Mouse (Mus musculus) ES-Bruce4 (cell line): ENCODE data around the gene Foxo4. TPM values are rescaled to one million over a fixed set of nuclear protein-coding genes. Genes with fewer than 3 reads are reported as not detected.
A peak's percentile ranks its signal among the peaks of the same experiment; 100 is the strongest.

Source experiments
- H3K27ac ChIP-seq: 2 replicates; pipeline ENCODE4 v1.5.1; 2012; ENCODE audit warnings: low read length, inconsistent platforms; ENCODE audit not compliant: insufficient read depth
- H3K27me3 ChIP-seq: 2 replicates; pipeline ENCODE4 v1.6.1; 2012; ENCODE audit warnings: mild to moderate bottlenecking, low read length, inconsistent platforms; ENCODE audit not compliant: control insufficient read depth, poor library complexity, insufficient read depth, severe bottlenecking
- H3K36me3 ChIP-seq: 2 replicates; pipeline ENCODE4 v1.6.1; 2012; ENCODE audit warnings: inconsistent platforms, mild to moderate bottlenecking, low read length, moderate library complexity; ENCODE audit not compliant: control insufficient read depth, poor library complexity, insufficient read depth, severe bottlenecking
- H3K4me1 ChIP-seq: one replicate; pipeline ENCODE4 v1.8.1; 2011; ENCODE audit warnings: low read length; ENCODE audit not compliant: control insufficient read depth, insufficient read depth
- H3K4me3 ChIP-seq: 2 replicates; pipeline ENCODE4 v1.5.1; 2011; ENCODE audit warnings: low read depth, mild to moderate bottlenecking, low read length
- H3K9ac ChIP-seq: 2 replicates; pipeline ENCODE4 v1.6.1; 2012; ENCODE audit warnings: low read depth, mild to moderate bottlenecking, inconsistent platforms; ENCODE audit not compliant: poor library complexity, severe bottlenecking
- H3K9me3 ChIP-seq: replicated peaks from 2 replicates; pipeline ENCODE4 v1.6.1; 2012; ENCODE audit warnings: mild to moderate bottlenecking, low read length, inconsistent platforms; ENCODE audit not compliant: control insufficient read depth, poor library complexity, insufficient read depth, severe bottlenecking
- CTCF ChIP-seq: IDR thresholded peaks from one replicate; pipeline ENCODE4 v1.8.1; 2011; ENCODE audit warnings: low read depth, low read length
- EP300 ChIP-seq: IDR thresholded peaks from 2 replicates; pipeline ENCODE4 v1.6.1; 2011; ENCODE audit warnings: low read depth, low read length; ENCODE audit not compliant: insufficient read depth
- POLR2A ChIP-seq: IDR thresholded peaks from one replicate; pipeline ENCODE4 v1.8.1; 2011; ENCODE audit warnings: low read length; ENCODE audit not compliant: insufficient read depth
- polyA plus RNA-seq: library from polyadenylated mRNA; stranded (reverse); fragments of >200 nt; gene quantifications from 2 replicates; pipeline ENCODE4 v1.2.4, GENCODE M21; 2011; ENCODE audit warnings: low read depth; ENCODE audit not compliant: missing spikeins, insufficient read depth, insufficient read length

Foxo4 gene
- polyA plus RNA-seq, 1 experiment: 45.6 TPM

GRCm38 (mm10) chrX:101288432-101288831, 34.1 kb downstream of the Foxo4 start:
- peaks cover 17% of the 10 kb centered on the region for H3K36me3 ChIP-seq
- H3K27ac ChIP-seq: no peak overlapping the region
- no peaks in the 10 kb centered on the region for H3K27me3 ChIP-seq
- no peak overlapping the region for H3K9ac ChIP-seq
- no peaks in the 10 kb centered on the region for H3K4me1 ChIP-seq
- no peaks in the 10 kb centered on the region for H3K9me3 ChIP-seq
- no peak for TF ChIP-seq EP300
- TF ChIP-seq POLR2A: no peak
- no peak for TF ChIP-seq CTCF
- H3K4me3 ChIP-seq: no peak overlapping the region

- no peak overlapping the region for H3K4me3 ChIP-seq
- peaks cover 18% of the 10 kb centered on the region for H3K36me3 ChIP-seq
These were observed 34.7 kb downstream of the Foxo4 start for GRCm38 (mm10) chrX:101289037-101289436.

GRCm38 (mm10) chrX:101290111-101290510, 35.8 kb downstream of the Foxo4 start:
- Histone ChIP-seq H3K27me3 (no peaks in the 10 kb centered on the region), H3K9ac (no peak overlapping the region), H3K9me3 (no peaks in the 10 kb centered on the region), H3K36me3 (peaks cover 15% of the 10 kb centered on the region), H3K4me1 (no peaks in the 10 kb centered on the region), H3K27ac (no peak overlapping the region), H3K4me3 (no peak overlapping the region)
- no peak for TF ChIP-seq CTCF
- no peak for TF ChIP-seq EP300

More at GRCm38 (mm10) chrX:101289037-101289436, 34.7 kb downstream of the Foxo4 start:
- no peak overlapping the region for H3K27ac ChIP-seq
- no peaks in the 10 kb centered on the region for H3K27me3 ChIP-seq
- no peaks in the 10 kb centered on the region for H3K4me1 ChIP-seq
- TF ChIP-seq CTCF: no peak
- H3K9ac ChIP-seq: no peak overlapping the region
- no peaks in the 10 kb centered on the region for H3K9me3 ChIP-seq

GRCm38 (mm10) chrX:101299055-101299454, 44.7 kb downstream of the Foxo4 start, which contains the start of gene Nlgn3:
TSS of gene Nlgn3 (plus strand) at chrX:101299168.
- TF ChIP-seq EP300: no peak
- no peak for TF ChIP-seq CTCF
- no peak for TF ChIP-seq POLR2A
- Histone ChIP-seq H3K27ac (no peak within 1 kb of the TSS), H3K4me3 (peak within 1 kb of the TSS; percentile 16; the same call in 1 of the 2 replicates), H3K9me3 (no peaks in the 10 kb centered on the region), H3K4me1 (peaks cover 4% of the 10 kb centered on the region), H3K36me3 (no peaks in the 10 kb centered on the region; the same call in none of the 2 replicates), H3K9ac (no peak within 1 kb of the TSS; the same call in 1 of the 2 replicates), H3K27me3 (no peaks in the 10 kb centered on the region)

- peaks cover 4% of the 10 kb centered on the region for H3K4me1 ChIP-seq
- no peaks in the 10 kb centered on the region for H3K9me3 ChIP-seq
- TF ChIP-seq CTCF (no peak), POLR2A (no peak), EP300 (no peak)
- no peaks in the 10 kb centered on the region for H3K27me3 ChIP-seq
- H3K36me3 ChIP-seq: no peaks in the 10 kb centered on the region; the same call in none of the 2 replicates
- H3K4me3 ChIP-seq: peak overlapping the region; percentile 17; the same call in 1 of the 2 replicates
- no peak overlapping the region for H3K27ac ChIP-seq
- no peak overlapping the region for H3K9ac ChIP-seq
These were observed 45.4 kb downstream of the Foxo4 start for GRCm38 (mm10) chrX:101299473-101300426.

GRCm38 (mm10) chrX:101300427-101301030, 46.2 kb downstream of the Foxo4 start:
- TF ChIP-seq CTCF (no peak), EP300 (no peak), POLR2A (no peak)
- H3K4me1 ChIP-seq: peaks cover 4% of the 10 kb centered on the region
- no peaks in the 10 kb centered on the region for H3K27me3 ChIP-seq
- no peak overlapping the region for H3K9ac ChIP-seq
- peak overlapping the region; percentile 23; the same call in 1 of the 2 replicates for H3K4me3 ChIP-seq
- no peaks in the 10 kb centered on the region for H3K9me3 ChIP-seq
- no peak overlapping the region for H3K27ac ChIP-seq
- no peaks in the 10 kb centered on the region; the same call in none of the 2 replicates for H3K36me3 ChIP-seq
